Mouse (Mus musculus): ENCODE results near the gene Gm28048.

GRCm38 (mm10) chr11:22917786-22918185 is 64.1 kb downstream of the Gm28048 start:
- TF ChIP-seq CTCF (IDR thresholded peaks at IDR 0.05; ENCODE audit: low read depth, low read length) (no peak), POLR2A (IDR thresholded peaks at IDR 0.05; ENCODE audit: extremely low read depth, insufficient read depth, low read length) (no peak)
